Mouse (Mus musculus): ENCODE data around the gene Lonrf3. TPM values are rescaled to one million over a fixed set of nuclear protein-coding genes. Genes with fewer than 3 reads are reported as not detected.
A peak's percentile ranks its signal among the peaks of the same experiment; 100 is the strongest.

Lonrf3 gene
- total RNA-seq (2021): 1 to 10 TPM; 2.1 to 8.1 TPM
- polyA plus RNA-seq (2012; rRNA removed): 4.8 and 6.2 TPM in 2 replicates
- long read RNA-seq: 0 reads

GRCm38 (mm10) chrX:36328271-36329039 lies at the start of gene Lonrf3:
Gene Lonrf3 (plus strand): TSS chrX:36328353.
- peak; percentile 90 for DNase-seq

DNA sequence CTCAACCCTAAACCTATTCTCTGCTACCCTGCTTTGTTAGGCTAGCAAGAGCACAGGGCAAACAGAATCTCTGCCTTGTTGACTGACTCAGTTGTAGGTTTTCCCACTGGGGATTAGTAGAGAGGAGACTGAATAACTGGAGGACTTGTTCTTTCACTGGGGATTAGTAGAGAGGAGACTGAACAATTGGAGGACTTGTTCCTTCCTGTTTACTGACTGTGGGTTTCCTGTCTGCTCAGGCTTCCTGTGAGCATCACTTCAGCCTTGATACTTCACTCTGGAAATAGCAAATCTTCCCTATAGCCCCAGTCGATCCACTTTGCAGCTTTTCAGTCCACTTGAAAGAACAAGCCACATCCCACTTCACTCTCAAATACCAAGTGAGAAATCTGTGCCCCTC lies 49.4 kb upstream of the Lonrf3 start:
- no peak for DNase-seq

GRCm38 (mm10) chrX:36311420-36311819 lies 16.7 kb upstream of the Lonrf3 start:
- peak; percentile 17 for DNase-seq

DNA sequence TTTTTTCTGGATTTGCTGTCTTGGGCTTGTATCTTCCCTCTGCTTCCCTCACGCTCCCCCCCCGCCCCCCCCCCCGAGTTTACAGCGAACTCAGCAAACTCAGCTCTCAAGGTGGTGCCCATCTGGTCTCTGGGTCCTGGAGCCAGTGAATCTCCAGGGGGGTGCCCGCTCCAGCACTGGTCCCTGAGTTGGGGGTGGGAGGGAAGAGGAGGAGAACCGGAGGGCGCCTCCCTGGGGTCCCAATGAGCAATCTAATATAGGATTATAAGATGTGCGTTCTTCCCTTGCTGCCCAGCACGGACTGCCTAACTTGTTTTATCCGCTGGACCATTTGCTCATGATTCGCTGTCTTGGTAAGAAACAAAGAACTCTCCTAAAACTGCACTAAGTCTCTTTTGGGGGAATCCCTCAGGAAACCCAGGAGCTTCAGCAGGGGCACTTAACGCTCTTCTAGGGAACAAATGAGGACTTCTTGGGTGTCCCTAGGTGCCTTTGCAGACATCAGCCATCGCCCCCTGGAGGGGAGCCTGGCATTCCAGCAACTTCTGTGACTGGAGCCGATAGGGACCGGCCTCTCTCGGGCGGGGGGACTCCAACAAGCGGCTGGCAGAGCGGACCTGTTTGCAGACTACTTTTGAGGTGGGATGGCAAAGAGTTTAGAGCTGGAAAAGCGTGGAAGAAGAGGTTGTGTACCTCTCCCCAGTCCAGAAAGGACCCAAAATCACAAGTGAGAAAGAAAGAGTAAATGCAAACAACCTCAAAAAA lies 480 bp upstream of the Lonrf3 start:
- peak; percentile 50 for DNase-seq

- no peak for DNase-seq
Observed at GRCm38 (mm10) chrX:36329040-36329649, 992 bp downstream of the Lonrf3 start.

GRCm38 (mm10) chrX:36329849-36330411 lies 1.8 kb downstream of the Lonrf3 start:
- peak; percentile 78 for DNase-seq

- DNase-seq: no peak
Observed at GRCm38 (mm10) chrX:36352446-36352845, 24.3 kb downstream of the Lonrf3 start.

GRCm38 (mm10) chrX:36385340-36385739 lies 57.2 kb downstream of the Lonrf3 start:
- peak; percentile 60 for DNase-seq

DNA sequence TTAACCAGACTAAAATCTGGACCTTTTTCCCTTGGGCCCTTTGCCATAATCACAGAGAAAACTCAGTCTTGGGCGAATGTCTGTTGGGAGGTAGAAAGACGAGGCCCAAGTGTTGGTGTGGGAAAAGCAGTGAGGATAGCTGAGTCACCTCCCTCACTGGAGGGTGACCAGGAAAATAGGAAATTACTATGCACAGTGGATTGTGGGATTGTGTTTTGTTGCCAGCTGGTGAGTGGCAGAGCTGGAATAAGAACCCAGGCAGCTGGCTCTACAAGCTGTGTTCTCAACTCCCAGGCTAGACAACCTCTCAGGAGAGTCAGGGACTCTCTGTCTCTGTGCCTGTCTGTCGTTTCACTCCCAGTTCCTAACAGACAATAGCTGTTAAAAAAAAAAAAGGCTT lies 61.8 kb downstream of the Lonrf3 start:
- no peak for DNase-seq

DNA sequence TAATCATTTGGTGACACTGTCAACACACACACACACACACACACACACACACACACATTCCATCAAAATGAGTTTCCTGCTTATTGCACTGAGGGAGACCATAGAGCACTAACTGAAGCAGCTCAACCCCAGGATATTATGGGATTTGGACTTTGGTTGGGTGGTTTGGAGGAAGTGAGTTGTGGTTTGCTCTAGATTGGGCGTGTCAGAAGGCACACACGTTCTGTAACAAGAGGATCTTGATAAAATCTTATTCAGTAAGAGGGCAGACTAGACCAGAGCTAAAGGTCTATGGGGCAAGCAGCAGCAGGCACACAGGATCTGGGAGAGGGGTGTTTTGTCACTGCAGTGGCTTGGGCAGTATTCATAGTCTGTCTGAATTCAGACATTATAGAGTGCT lies 62.4 kb downstream of the Lonrf3 start:
- no peak for DNase-seq

DNA sequence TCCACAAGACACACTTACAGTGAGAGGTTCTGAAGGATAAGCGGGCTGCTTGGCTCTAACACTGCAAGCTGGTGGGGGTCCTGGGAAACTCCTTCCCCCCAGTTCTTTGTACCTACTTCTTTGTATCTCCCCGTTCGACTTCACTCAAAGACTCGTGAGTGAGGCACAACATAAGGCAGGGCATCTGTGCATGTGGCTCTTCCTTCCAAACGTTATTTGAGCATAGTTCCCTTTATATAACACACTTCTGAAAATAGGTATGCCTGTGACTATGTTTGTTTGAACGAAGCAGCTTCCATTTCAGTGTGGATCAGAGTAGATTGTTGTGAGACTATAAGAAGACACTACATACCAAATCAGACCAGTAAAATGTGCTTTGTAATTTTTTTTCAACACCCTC lies 64.5 kb downstream of the Lonrf3 start:
- DNase-seq: no peak

DNA sequence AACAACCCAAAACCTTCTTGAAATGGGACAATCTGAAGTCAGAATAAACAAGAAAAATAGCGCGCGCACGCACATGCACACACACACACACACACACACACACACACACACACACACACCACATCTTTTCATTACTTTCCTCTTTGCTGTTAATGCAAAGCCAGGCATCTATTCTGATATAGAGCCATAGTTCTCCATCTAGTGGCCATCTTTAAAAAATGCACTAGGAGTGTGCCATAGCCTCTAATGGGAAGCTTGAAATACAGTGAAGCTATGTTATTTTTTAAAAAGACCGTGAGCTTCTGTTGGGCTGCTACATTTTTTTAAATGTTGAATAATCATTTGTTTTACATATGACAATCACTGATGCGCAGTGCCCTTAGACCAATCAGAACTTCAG lies 65.1 kb downstream of the Lonrf3 start:
- DNase-seq: no peak

GRCm38 (mm10) chrX:36400980-36401379 lies 72.8 kb downstream of the Lonrf3 start, which contains the start of gene Gm6268:
Gene Gm6268 (plus strand): TSS chrX:36401280.
- DNase-seq: no peak

GRCm38 (mm10) chrX:36402316-36402715 lies 74.2 kb downstream of the Lonrf3 start:
- no peak for DNase-seq

Small RNA genes within 50 kb of the gene (microRNA-seq; reads per million reads assigned to microRNA genes)
- gene Gm44485: 0 reads per million in 2 experiments

Other genes with a start within 250 kb of the Lonrf3 start
- 10 to 100 TPM in 1 of 2 experiments, 1 to 10 TPM in 1; 7.8 to 17.3 TPM for gene Il13ra1, start 216.2 kb upstream of the Lonrf3 start, total RNA-seq (2021)
- gene Il13ra1, start 216.2 kb upstream of the Lonrf3 start, polyA plus RNA-seq (2012; rRNA removed): 1.4 and 2.9 TPM in 2 replicates
- gene Zcchc12, start 132.4 kb upstream of the Lonrf3 start, total RNA-seq (2021): 1 to 10 TPM; 3.3 to 6.6 TPM
- 0.34 and 0.40 TPM in 2 replicates for gene Zcchc12, start 132.4 kb upstream of the Lonrf3 start, polyA plus RNA-seq (2012; rRNA removed)
- gene Gm6268, start 72.9 kb downstream of the Lonrf3 start, total RNA-seq (2021): not detected
- not detected in 2 replicates for gene Gm6268, start 72.9 kb downstream of the Lonrf3 start, polyA plus RNA-seq (2012; rRNA removed)
- under 1 TPM in 1 of 2 experiments, not detected in 1; 0.75 TPM for gene Gm14569, start 163.5 kb downstream of the Lonrf3 start, total RNA-seq (2021)
- not detected in 2 replicates for gene Gm14569, start 163.5 kb downstream of the Lonrf3 start, polyA plus RNA-seq (2012; rRNA removed)